In the genomic region with DNA sequence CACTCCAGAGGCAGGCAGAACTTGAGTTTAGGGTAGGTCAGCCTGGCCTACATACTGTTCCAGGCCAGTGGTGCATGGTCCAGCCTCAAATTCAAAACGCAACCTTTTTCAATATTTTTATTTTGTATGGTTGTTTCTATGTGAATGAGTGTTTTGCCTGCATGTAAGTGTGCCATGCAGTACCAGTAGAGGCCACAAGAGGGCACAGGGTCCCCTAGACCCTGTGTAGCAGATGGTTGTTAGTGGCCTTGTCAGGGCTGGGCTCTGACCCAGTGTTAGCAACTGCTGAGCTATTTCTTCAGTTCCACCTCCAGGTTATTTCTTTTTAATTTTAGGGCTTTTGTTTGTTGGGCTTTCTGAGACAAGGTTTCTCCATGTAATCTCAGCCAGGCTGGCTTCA, we compare ENCODE assay signal across 9 mouse cellular contexts. TPM values are rescaled to one million over a fixed set of nuclear protein-coding genes. Genes with fewer than 3 reads are reported as not detected.
DNase-seq lines count a peak whose midpoint lies in the region; ATAC-seq and TF ChIP-seq lines count a peak whose summit lies in the region.
"Had no signal": no experiment of that assay in that cellular context is flagged by ENCODE, and none has a peak within 500 bp of the region (broad histone marks: within the 10 kb centered on the region; RNA-seq: fewer than 3 reads in every experiment).

No protein-coding gene starts in this region.

- peaks cover 13% of the 10 kb centered on the region for H3K4me1 ChIP-seq in bone marrow macrophage, adult 2 months (ENCODE audit: control insufficient read depth, insufficient read depth, low read length)
- H3K4me1 ChIP-seq in heart, embryonic 11.5 days (ENCODE audit: control insufficient read depth, insufficient read depth, low read length), result no peaks in the 10 kb centered on the region
- peaks cover 4% of the 10 kb centered on the region; the same call in 1 of the 2 replicates for H3K4me1 ChIP-seq in liver, embryonic 16.5 days (ENCODE audit: control insufficient read depth, low read depth, low read length)
- no peaks in the 10 kb centered on the region for H3K4me1 ChIP-seq in neural tube, embryonic 15.5 days
- H3K4me1 ChIP-seq: embryonic facial prominence, embryonic 12.5 days had no signal

- H3K36me3 ChIP-seq in heart, embryonic 11.5 days (ENCODE audit: control insufficient read depth, insufficient read depth, low read length), result peaks cover 3% of the 10 kb centered on the region
- peaks cover 2% of the 10 kb centered on the region; the same call in 1 of the 2 replicates for H3K36me3 ChIP-seq in liver, embryonic 16.5 days (ENCODE audit: control insufficient read depth, insufficient read depth)
- peaks cover 36% of the 10 kb centered on the region for H3K36me3 ChIP-seq in neural tube, embryonic 15.5 days

- H3K27ac ChIP-seq in bone marrow macrophage, adult 2 months (ENCODE audit: insufficient read depth, low read depth, low read length), result no peak overlapping the region
- H3K27ac ChIP-seq in heart, embryonic 11.5 days (ENCODE audit: low read depth, low read length), result no peak overlapping the region
- no peak overlapping the region for H3K27ac ChIP-seq in liver, embryonic 16.5 days (ENCODE audit: low read length)
- H3K27ac ChIP-seq in neural tube, embryonic 15.5 days (replicated peaks), result no peak overlapping the region
- H3K27ac ChIP-seq: embryonic facial prominence, embryonic 12.5 days had no signal

- H3K4me2 ChIP-seq in heart, embryonic 11.5 days, result no peak overlapping the region
- no peak overlapping the region for H3K4me2 ChIP-seq in liver, embryonic 16.5 days (ENCODE audit: low read depth, low read length)
- H3K4me2 ChIP-seq in neural tube, embryonic 15.5 days, result no peak overlapping the region
- H3K4me2 ChIP-seq: embryonic facial prominence, embryonic 12.5 days had no signal

- peak; percentile 83 for DNase-seq in CD4-positive helper T cell, adult 2 months (ENCODE audit: low read depth, low spot score)
- DNase-seq in kidney, postnatal 10 days, result peak; percentile 92
- DNase-seq in telencephalon, adult 2 months (ENCODE audit: low read depth, low spot score), result peak; percentile 64

- TF ChIP-seq POLR2A in bone marrow macrophage, adult 2 months (IDR thresholded peaks at IDR 0.05; ENCODE audit: borderline replicate concordance, low read depth, low read length), result no peak

- no peaks in the 10 kb centered on the region for H3K27me3 ChIP-seq in heart, embryonic 11.5 days (ENCODE audit: control insufficient read depth, insufficient read depth, low read length)
- H3K27me3 ChIP-seq in liver, embryonic 16.5 days (ENCODE audit: control insufficient read depth, insufficient read depth, low read depth, low read length), result no peaks in the 10 kb centered on the region
- no peaks in the 10 kb centered on the region for H3K27me3 ChIP-seq in neural tube, embryonic 15.5 days (replicated peaks)
- H3K27me3 ChIP-seq: embryonic facial prominence, embryonic 12.5 days had no signal

- H3K9ac ChIP-seq in heart, embryonic 11.5 days (ENCODE audit: low read depth, low read length), result no peak overlapping the region
- no peak overlapping the region for H3K9ac ChIP-seq in liver, embryonic 16.5 days (ENCODE audit: low read depth, low read length)
- no peak overlapping the region for H3K9ac ChIP-seq in neural tube, embryonic 15.5 days (replicated peaks)
- H3K9ac ChIP-seq: embryonic facial prominence, embryonic 12.5 days had no signal

- TF ChIP-seq CTCF in bone marrow macrophage, adult 2 months (IDR thresholded peaks at IDR 0.05; ENCODE audit: low read depth, low read length), result peak; percentile 61

- WGBS in heart, embryonic 11.5 days (ENCODE audit: insufficient replicate concordance), result 3% methylated on average over 1 of the region's 1 CpGs
- 3% methylated on average over 1 of the region's 1 CpGs for WGBS in liver, embryonic 16.5 days (ENCODE audit: insufficient replicate concordance)
- 16% methylated on average over 1 of the region's 1 CpGs for WGBS in neural tube, embryonic 15.5 days

- H3K9me3 ChIP-seq in heart, embryonic 11.5 days (replicated peaks; ENCODE audit: control insufficient read depth, low read length), result no peaks in the 10 kb centered on the region
- H3K9me3 ChIP-seq in liver, embryonic 16.5 days (replicated peaks; ENCODE audit: control insufficient read depth, low read length), result no peaks in the 10 kb centered on the region
- H3K9me3 ChIP-seq in neural tube, embryonic 15.5 days (replicated peaks), result no peaks in the 10 kb centered on the region
- H3K9me3 ChIP-seq: embryonic facial prominence, embryonic 12.5 days had no signal

- no peak overlapping the region for H3K4me3 ChIP-seq in bone marrow macrophage, adult 2 months (ENCODE audit: insufficient read depth, low read length)
- no peak overlapping the region for H3K4me3 ChIP-seq in heart, embryonic 11.5 days (ENCODE audit: low read depth, low read length)
- H3K4me3 ChIP-seq in liver, embryonic 16.5 days (ENCODE audit: low read depth, low read length), result no peak overlapping the region
- H3K4me3 ChIP-seq in neural tube, embryonic 15.5 days (replicated peaks), result no peak overlapping the region
- H3K4me3 ChIP-seq: embryonic facial prominence, embryonic 12.5 days had no signal

- ATAC-seq in erythroblast, adult 5-6 weeks (replicated peaks; ENCODE audit: low FRiP score, poor library complexity, severe bottlenecking), result peak; percentile 90
- 0 out of 2 replicates have a peak, but pooled peaks have one; percentile 52 for ATAC-seq in heart, embryonic 11.5 days (replicated peaks; ENCODE audit: insufficient number of reproducible peaks, low FRiP score, low TSS enrichment)
- ATAC-seq in liver, embryonic 16.5 days (ENCODE audit: low read depth), result peak; percentile 71
- peak; percentile 70; the same call in 1 of the 2 replicates for ATAC-seq in neural tube, embryonic 15.5 days (ENCODE audit: low FRiP score)

RNA-seq across cellular contexts. Expression of a gene that starts 15.1 kb away (rescaled TPM):
- 70.2 and 76.9 TPM in 2 replicates for polyA plus RNA-seq in bone marrow macrophage, adult 2 months (2012; ENCODE audit: insufficient read depth, insufficient read length, missing spikeins)
- total RNA-seq in erythroblast, adult 5-6 weeks (2015; ENCODE audit: low replicate concordance), result 6.9 and 14.8 TPM in 2 replicates
- 4.9 and 19.1 TPM in 2 replicates for total RNA-seq in erythroblast, adult 5-6 weeks (2017; ENCODE audit: low replicate concordance)
- 54.4 and 56.5 TPM in 2 replicates for polyA plus RNA-seq in heart, embryonic 11.5 days (2014; fragmentation: Nextera tagmentation; extraction: Ambion mirVana)
- 22.5 and 23.0 TPM in 2 replicates for polyA plus RNA-seq in liver, embryonic 16.5 days (2015; fragmentation: Nextera tagmentation; extraction: Ambion mirVana)
- 18.3 and 29.5 TPM in 2 replicates for polyA plus RNA-seq in neural tube, embryonic 15.5 days (2015; fragmentation: Nextera tagmentation; extraction: Ambion mirVana)

RNA-seq across cellular contexts. Expression of a gene that starts 15.5 kb away (rescaled TPM):
- polyA plus RNA-seq in bone marrow macrophage, adult 2 months (2012; ENCODE audit: insufficient read depth, insufficient read length, missing spikeins), result 137 and 148 TPM in 2 replicates
- 60.2 and 64.6 TPM in 2 replicates for total RNA-seq in erythroblast, adult 5-6 weeks (2015; ENCODE audit: low replicate concordance)
- total RNA-seq in erythroblast, adult 5-6 weeks (2017; ENCODE audit: low replicate concordance), result 61.6 and 122 TPM in 2 replicates
- 319 and 337 TPM in 2 replicates for polyA plus RNA-seq in heart, embryonic 11.5 days (2014; fragmentation: Nextera tagmentation; extraction: Ambion mirVana)
- 214 and 238 TPM in 2 replicates for polyA plus RNA-seq in liver, embryonic 16.5 days (2015; fragmentation: Nextera tagmentation; extraction: Ambion mirVana)
- 246 and 284 TPM in 2 replicates for polyA plus RNA-seq in neural tube, embryonic 15.5 days (2015; fragmentation: Nextera tagmentation; extraction: Ambion mirVana)

RNA-seq across cellular contexts. Expression of a gene that starts 27.3 kb away (rescaled TPM):
- 3.6 and 4.4 TPM in 2 replicates for polyA plus RNA-seq in bone marrow macrophage, adult 2 months (2012; ENCODE audit: insufficient read depth, insufficient read length, missing spikeins)
- 2.3 TPM in 1 of 2 replicates, not detected in the other for total RNA-seq in erythroblast, adult 5-6 weeks (2015; ENCODE audit: low replicate concordance)
- 1.5 and 1.7 TPM in 2 replicates for total RNA-seq in erythroblast, adult 5-6 weeks (2017; ENCODE audit: low replicate concordance)
- 7.7 and 7.9 TPM in 2 replicates for polyA plus RNA-seq in heart, embryonic 11.5 days (2014; fragmentation: Nextera tagmentation; extraction: Ambion mirVana)
- 2.2 and 2.7 TPM in 2 replicates for polyA plus RNA-seq in liver, embryonic 16.5 days (2015; fragmentation: Nextera tagmentation; extraction: Ambion mirVana)
- 18.2 and 20.2 TPM in 2 replicates for polyA plus RNA-seq in neural tube, embryonic 15.5 days (2015; fragmentation: Nextera tagmentation; extraction: Ambion mirVana)
